Mouse (Mus musculus): ENCODE results near the gene Mrps35.

The Mrps35 gene

DNA sequence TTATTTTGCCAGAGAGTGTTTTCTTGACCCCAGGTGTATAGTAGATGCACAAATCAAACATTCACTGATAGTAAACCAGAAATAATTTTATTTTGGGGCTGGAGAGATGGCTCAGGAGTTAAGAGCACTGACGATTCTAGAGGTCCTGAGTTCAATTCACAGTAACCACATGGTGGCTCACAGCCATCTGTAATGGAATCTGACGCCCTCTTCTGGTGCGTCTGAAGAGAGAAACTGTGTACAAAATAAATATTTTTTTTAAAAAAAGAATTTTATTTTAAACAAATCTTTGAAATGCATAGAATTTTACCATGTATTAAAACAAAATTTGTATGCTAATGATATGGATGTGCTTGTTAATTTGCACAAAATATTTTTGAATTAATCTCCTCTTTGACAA, 46.0 kb downstream of the Mrps35 start:
- DNase-seq (ENCODE audit: low read depth, low spot score) = no peak

GRCm38 (mm10) chr6:147090191-147090590, 47.6 kb downstream of the Mrps35 start:
- no peak for DNase-seq (ENCODE audit: low read depth, low spot score)

- DNase-seq (ENCODE audit: low read depth, low spot score) = peak; percentile 55
Observed at GRCm38 (mm10) chr6:147091136-147092120, 48.9 kb downstream of the Mrps35 start, which contains the start of gene Klhl42. Gene Klhl42 (plus strand): TSS chr6:147091379.

GRCm38 (mm10) chr6:147092136-147092535, 49.6 kb downstream of the Mrps35 start:
- no peak for DNase-seq (ENCODE audit: low read depth, low spot score)

DNA sequence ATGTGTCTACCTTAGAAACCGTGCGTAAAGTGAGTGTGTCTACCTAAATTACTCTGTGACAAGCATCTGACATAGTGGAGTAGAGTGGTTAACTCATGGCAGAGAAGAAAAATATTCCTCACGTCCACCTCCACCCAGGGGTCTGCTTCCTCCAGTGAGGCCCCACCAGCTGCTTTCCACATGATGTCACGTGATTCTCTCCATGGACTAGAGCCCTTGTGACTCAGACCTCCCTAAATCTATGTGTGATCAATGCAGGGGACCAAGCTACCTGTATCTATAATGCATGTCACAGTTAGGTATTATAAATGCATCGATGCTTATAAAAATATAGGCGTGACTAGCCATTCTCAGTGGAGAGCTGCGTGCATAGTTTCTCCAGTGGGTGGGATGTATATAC, 52.2 kb downstream of the Mrps35 start:
- DNase-seq (ENCODE audit: low read depth, low spot score) = no peak

DNA sequence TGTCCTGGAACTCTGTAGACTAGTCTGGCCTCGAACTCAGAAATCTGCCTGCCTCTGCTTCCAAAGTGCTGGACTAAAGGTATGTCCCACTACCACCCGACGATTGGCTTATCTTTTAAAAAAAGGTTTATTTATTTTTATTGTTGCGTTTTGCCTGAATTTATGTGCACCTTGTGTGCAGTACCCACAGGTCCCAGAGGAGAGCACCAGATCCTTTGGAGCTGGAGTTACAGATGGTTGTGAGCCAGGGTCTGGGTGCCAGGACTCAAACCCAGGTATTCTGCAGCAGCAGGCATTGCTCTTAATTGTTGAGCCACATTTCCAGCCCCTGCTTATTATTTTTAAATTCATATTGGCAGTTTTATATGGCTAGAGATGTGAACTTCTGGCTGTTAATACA, 53.5 kb downstream of the Mrps35 start:
- no peak for DNase-seq (ENCODE audit: low read depth, low spot score)

GRCm38 (mm10) chr6:147096934-147097333, 54.4 kb downstream of the Mrps35 start:
- no peak for DNase-seq (ENCODE audit: low read depth, low spot score)

DNA sequence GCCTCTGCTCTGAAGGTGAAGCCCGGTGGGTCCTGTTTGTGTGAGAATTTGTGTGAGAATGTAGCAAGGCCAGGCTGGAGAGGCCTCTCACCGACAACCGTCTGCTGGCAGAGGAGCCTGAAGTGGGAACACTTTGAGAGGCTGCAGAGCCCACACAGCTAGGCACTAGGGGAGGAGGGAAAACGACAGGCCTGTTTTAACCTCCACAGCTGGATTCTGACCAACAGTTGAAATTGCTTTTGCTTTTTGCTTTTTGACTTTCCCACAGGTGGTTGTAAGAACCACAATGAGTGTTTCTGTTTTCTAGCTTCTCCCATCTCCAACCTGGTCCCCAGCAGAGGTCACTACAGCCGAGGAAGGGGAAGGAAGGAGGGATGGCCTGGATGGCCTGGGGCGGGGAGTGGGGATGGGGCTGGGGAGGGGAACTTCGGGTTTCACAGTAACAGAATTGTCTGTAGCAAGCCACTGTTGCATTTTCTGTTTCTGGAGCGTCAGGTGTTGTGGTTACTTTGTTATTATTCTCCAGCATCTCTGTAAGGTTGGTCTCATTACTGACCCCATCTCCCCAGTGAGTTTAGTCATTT, 54.9 kb downstream of the Mrps35 start:
- no peak for DNase-seq (ENCODE audit: low read depth, low spot score)

GRCm38 (mm10) chr6:147099458-147100277, 57.1 kb downstream of the Mrps35 start:
- DNase-seq (ENCODE audit: low read depth, low spot score) = peak; percentile 23

DNA sequence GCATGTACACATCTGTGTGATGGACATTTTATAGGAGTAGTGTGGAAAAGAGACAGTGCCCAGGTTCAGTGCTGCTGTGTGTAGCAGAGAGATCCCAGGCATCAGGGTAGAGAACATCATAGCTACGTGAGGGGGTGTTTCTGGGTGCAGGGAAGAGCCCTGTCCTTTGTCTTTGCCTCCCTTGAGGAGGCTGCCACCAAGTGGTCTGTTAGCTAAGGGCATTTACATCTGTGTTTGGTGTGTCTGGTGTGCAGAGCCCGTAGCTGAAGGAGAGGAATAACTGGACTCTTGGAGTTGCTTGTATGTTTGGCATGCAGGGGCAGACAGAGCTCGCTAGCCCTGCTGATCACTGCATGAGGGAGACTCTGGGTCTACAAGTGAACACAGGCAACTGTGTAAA, 59.7 kb downstream of the Mrps35 start:
- DNase-seq (ENCODE audit: low read depth, low spot score) = no peak

- no peak for DNase-seq (ENCODE audit: low read depth, low spot score)
Observed at GRCm38 (mm10) chr6:147105529-147105928, 63.0 kb downstream of the Mrps35 start.

DNA sequence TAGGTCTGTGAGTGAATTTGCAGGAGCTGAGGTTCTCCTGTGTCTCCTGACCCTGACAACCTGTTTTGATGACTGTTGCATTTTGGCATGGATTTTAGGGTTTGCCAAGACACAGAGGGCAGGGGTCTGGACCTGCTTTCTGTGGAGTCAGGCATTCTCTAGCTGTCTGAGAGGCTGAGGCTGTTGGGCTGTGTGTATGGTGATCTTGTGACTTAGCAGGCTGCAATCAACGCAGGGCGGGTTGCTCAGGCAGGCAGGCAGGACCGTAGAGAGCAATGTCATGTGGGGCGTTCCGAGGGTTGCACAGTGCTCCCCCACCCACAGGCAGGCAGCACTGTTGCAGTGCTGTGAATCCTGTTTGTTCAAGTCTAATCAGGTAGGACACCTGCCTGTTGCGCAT, 64.2 kb downstream of the Mrps35 start:
- DNase-seq (ENCODE audit: low read depth, low spot score) = no peak

DNA sequence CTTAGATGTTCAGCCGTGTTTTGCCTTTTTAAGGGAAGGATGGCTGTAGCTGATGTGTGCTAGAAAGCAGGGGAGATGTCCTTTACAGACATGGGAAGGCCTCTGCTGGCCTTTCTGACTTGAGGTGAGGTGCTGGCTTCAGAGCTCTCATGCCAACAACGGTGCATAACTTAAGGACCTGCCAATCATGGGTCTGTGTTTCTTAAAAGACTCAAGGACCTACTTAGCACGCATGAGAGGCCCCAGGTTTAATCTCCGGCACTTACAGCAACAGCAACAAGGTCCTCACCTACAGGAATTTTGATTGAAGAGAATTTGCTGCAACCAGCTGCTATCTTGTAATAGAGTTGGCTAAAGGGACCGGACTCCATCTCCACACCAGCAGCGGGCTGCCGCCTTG, 66.7 kb downstream of the Mrps35 start:
- DNase-seq (ENCODE audit: low read depth, low spot score) = no peak

DNA sequence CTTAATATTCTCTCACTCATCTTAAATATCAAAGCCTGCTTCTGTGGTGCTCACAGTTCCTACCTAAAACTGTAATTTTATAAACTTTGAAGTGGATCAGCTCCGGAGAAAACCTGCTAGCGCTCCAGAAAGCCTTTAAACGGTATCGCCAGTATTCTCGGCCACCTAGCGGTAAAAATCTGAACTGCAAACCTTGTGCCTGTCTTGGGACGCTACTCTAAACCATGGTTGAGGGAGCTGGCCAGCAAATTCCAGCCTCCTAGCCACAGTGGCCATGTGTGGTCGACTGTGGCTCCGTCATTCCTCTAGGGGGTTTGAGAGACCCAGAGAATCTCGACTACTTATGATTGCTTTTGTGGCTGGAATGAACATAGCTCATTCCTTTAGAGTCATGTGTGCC, 74.0 kb downstream of the Mrps35 start:
- peak; percentile 27 for DNase-seq (ENCODE audit: low read depth, low spot score)

DNA sequence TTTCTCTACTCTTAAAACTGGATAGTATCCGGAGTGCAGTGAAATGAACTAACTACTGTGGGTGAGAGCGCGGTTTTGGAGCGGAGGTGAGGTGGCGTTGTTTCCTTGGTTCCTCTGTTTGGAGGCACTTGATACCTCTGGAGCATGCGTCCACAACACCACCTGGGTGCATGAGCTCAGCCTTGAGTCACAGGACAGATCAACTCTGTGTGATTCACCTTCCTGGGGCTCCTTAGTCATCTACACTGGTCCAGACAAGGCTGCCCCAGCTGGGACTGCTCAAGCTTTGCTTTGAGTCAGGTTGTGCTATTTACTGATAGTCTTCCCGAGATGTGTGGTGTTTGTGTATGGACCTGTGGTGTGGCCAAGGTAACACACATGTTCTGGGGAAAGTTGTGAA, 75.2 kb downstream of the Mrps35 start:
- no peak for DNase-seq (ENCODE audit: low read depth, low spot score)

- DNase-seq (ENCODE audit: low read depth, low spot score) = no peak
Observed at GRCm38 (mm10) chr6:147118190-147118589, 75.6 kb downstream of the Mrps35 start.

GRCm38 (mm10) chr6:147121320-147121719, 78.8 kb downstream of the Mrps35 start:
- DNase-seq (ENCODE audit: low read depth, low spot score) = peak; percentile 26

Data from telencephalon, adult 2 months (tissue).